Mouse (Mus musculus): ENCODE measurements around the gene Zfyve16. TPM values are rescaled to one million over a fixed set of nuclear protein-coding genes. Genes with fewer than 3 reads are reported as not detected.

Gene Zfyve16
- 4.7 and 5.1 TPM in 2 replicates for polyA plus RNA-seq (2012; rRNA removed)

GRCm38 (mm10) chr13:92530721-92531211 is at the start of gene Zfyve16:
Zfyve16 (minus strand) TSS chr13:92530868.
- Histone ChIP-seq H3K4me3 (ENCODE audit: insufficient read depth, low read depth, low read length) (peak within 1 kb of the TSS; percentile 94), H3K27ac (ENCODE audit: insufficient read depth, low read depth, low read length) (peak within 1 kb of the TSS; percentile 70), H3K36me3 (ENCODE audit: control insufficient read depth, insufficient read depth, low read length) (no peaks in the 10 kb centered on the region), H3K27me3 (replicated peaks; ENCODE audit: control insufficient read depth, insufficient read depth, low read length) (no peaks in the 10 kb centered on the region), H3K4me1 (ENCODE audit: control insufficient read depth, insufficient read depth, low read length) (no peaks in the 10 kb centered on the region)
- WGBS = under 1% methylated on average over 46 of the region's 46 CpGs
- DNase-seq = peak; percentile 98
- peak; percentile 83 for TF ChIP-seq POLR2A (IDR thresholded peaks at IDR 0.05; ENCODE audit: low read depth, low read length)
- no peak for TF ChIP-seq CTCF (conservative IDR thresholded peaks at IDR 0.05; ENCODE audit: insufficient read depth, insufficient read length, low read depth, low read length)

DNA sequence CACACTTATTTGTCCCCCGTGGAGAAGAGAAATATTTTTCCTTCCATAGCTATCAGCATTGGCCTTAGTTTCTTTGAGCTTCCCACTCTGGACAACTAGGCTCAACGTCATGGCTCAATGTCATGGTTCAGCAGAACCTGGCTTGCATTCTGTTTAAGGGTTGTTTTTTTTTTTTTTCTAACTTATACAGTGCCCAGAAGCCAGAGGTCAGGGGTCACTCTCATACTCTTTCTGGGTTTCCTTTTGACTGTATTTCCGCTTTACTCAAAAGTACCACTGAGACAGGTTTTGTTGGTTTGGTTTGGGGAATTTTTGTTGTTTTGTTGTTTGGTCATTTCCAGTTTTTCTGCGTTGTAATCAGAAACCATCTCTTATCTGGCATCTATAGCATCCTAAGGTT is 47.5 kb upstream of the Zfyve16 start:
- Histone ChIP-seq H3K4me3 (ENCODE audit: insufficient read depth, low read depth, low read length) (no peak overlapping the region), H3K4me1 (ENCODE audit: control insufficient read depth, insufficient read depth, low read length) (no peaks in the 10 kb centered on the region), H3K27ac (ENCODE audit: insufficient read depth, low read depth, low read length) (no peak overlapping the region), H3K36me3 (ENCODE audit: control insufficient read depth, insufficient read depth, low read length) (no peaks in the 10 kb centered on the region), H3K27me3 (replicated peaks; ENCODE audit: control insufficient read depth, insufficient read depth, low read length) (no peaks in the 10 kb centered on the region)
- DNase-seq = no peak
- WGBS = 65% methylated on average over 4 of the region's 4 CpGs
- no peak for TF ChIP-seq CTCF (conservative IDR thresholded peaks at IDR 0.05; ENCODE audit: insufficient read depth, insufficient read length, low read depth, low read length)
- TF ChIP-seq POLR2A (IDR thresholded peaks at IDR 0.05; ENCODE audit: low read depth, low read length) = no peak

DNA sequence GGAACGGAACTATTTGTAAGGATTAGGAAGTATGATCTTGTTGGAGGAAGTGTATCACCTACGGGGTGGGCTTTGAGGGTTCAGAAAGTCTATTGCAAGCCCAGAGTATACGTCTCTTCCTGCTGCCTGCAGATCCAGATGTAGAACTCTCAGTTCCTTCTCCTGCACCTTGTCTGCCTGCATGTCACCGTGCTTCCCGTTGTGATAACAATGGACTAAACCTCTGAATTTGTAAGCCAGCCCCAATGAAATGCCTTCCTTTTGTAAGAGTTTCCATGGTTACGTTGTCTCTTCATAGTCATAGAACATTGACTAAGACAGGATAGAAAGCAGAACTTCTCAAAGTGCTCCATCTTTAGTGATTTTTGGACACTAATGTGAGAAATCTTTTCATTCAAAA is 46.0 kb upstream of the Zfyve16 start:
- no peak for DNase-seq
- Histone ChIP-seq H3K27ac (ENCODE audit: insufficient read depth, low read depth, low read length) (no peak overlapping the region), H3K4me1 (ENCODE audit: control insufficient read depth, insufficient read depth, low read length) (no peaks in the 10 kb centered on the region), H3K4me3 (ENCODE audit: insufficient read depth, low read depth, low read length) (no peak overlapping the region), H3K36me3 (ENCODE audit: control insufficient read depth, insufficient read depth, low read length) (no peaks in the 10 kb centered on the region), H3K27me3 (replicated peaks; ENCODE audit: control insufficient read depth, insufficient read depth, low read length) (no peaks in the 10 kb centered on the region; the same call in 1 of the 2 replicates)
- TF ChIP-seq CTCF (conservative IDR thresholded peaks at IDR 0.05; ENCODE audit: insufficient read depth, insufficient read length, low read depth, low read length) (no peak), POLR2A (IDR thresholded peaks at IDR 0.05; ENCODE audit: low read depth, low read length) (no peak)
- WGBS = 64% methylated on average over 6 of the region's 6 CpGs

DNA sequence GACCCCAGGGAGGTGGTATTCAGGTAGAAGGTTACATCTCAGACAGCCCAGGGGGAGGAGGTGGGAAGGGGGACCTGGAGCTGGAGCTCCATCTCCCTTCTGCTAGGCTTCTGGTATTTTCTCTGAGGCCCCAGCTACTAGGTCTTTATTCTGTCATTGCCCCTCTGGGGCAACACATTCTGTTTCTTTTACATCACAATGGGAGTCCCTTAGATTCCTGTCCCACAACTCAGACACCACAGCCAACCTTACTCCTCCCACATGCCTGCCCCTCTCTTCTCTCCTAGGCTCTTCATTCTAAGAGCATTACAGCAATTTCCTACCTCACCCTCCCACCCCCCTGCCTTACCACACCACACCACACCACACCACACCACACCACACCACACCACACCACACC is 45.4 kb upstream of the Zfyve16 start, which contains the start of gene Spz1:
Spz1 (minus strand) TSS at position 101 of the 400 bp plus-strand sequence.
- no peaks in the 10 kb centered on the region for H3K4me1 ChIP-seq (ENCODE audit: control insufficient read depth, insufficient read depth, low read length)
- TF ChIP-seq POLR2A (IDR thresholded peaks at IDR 0.05; ENCODE audit: low read depth, low read length) = no peak
- TF ChIP-seq CTCF (conservative IDR thresholded peaks at IDR 0.05; ENCODE audit: insufficient read depth, insufficient read length, low read depth, low read length) = no peak
- H3K36me3 ChIP-seq (ENCODE audit: control insufficient read depth, insufficient read depth, low read length) = no peaks in the 10 kb centered on the region
- H3K27me3 ChIP-seq (replicated peaks; ENCODE audit: control insufficient read depth, insufficient read depth, low read length) = no peaks in the 10 kb centered on the region; the same call in 1 of the 2 replicates
- no peak within 1 kb of the TSS for H3K4me3 ChIP-seq (ENCODE audit: insufficient read depth, low read depth, low read length)
- H3K27ac ChIP-seq (ENCODE audit: insufficient read depth, low read depth, low read length) = no peak within 1 kb of the TSS
- DNase-seq = no peak

DNA sequence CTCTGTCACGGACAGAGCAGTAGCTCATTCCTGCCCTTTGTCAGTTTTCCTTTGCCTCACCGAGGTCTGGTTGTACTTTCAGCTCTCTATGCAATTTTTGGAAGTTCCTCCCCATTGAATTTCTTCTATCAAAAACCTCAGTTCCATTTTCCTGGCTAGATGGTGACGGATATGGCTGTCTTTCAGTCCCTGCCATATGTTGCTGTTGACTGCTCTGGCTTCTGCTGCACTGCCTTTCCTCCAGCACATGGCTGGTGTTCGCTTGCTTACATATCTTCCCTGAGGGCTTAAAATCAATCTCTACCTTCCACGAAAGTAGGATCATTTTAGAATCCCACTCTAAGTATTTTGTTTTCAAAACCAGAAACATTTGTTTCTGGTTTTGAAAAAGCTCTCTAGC is 28.8 kb upstream of the Zfyve16 start:
- H3K4me3 ChIP-seq (ENCODE audit: insufficient read depth, low read depth, low read length) = no peak overlapping the region
- no peaks in the 10 kb centered on the region for H3K4me1 ChIP-seq (ENCODE audit: control insufficient read depth, insufficient read depth, low read length)
- no peak for DNase-seq
- no peak for TF ChIP-seq CTCF (conservative IDR thresholded peaks at IDR 0.05; ENCODE audit: insufficient read depth, insufficient read length, low read depth, low read length)
- TF ChIP-seq POLR2A (IDR thresholded peaks at IDR 0.05; ENCODE audit: low read depth, low read length) = no peak
- no peaks in the 10 kb centered on the region for H3K36me3 ChIP-seq (ENCODE audit: control insufficient read depth, insufficient read depth, low read length)
- H3K27ac ChIP-seq (ENCODE audit: insufficient read depth, low read depth, low read length) = no peak overlapping the region
- WGBS = 79% methylated on average over 5 of the region's 5 CpGs
- no peaks in the 10 kb centered on the region for H3K27me3 ChIP-seq (replicated peaks; ENCODE audit: control insufficient read depth, insufficient read depth, low read length)

DNA sequence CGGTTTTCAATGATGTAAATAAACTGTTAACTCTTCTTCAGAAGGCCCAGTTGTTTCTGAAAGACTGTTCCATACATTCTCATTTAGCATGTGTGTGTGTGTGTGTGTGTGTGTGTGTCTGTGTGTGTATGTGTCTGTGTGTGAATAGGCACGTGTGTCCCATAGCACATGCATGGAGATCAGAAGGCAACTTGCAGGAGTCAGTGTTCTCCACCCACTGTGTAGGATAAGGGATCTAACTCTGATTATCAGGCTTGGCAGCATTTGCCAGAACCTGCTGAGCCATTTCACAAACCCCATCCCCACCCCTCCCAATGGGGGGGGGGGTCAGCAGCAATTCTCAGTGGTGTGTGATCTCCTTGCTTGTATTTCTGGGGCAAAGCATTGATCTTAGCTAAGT is 26.6 kb upstream of the Zfyve16 start:
- 65% methylated on average over 2 of the region's 2 CpGs for WGBS
- no peak overlapping the region for H3K4me3 ChIP-seq (ENCODE audit: insufficient read depth, low read depth, low read length)
- no peak for TF ChIP-seq CTCF (conservative IDR thresholded peaks at IDR 0.05; ENCODE audit: insufficient read depth, insufficient read length, low read depth, low read length)
- no peak for TF ChIP-seq POLR2A (IDR thresholded peaks at IDR 0.05; ENCODE audit: low read depth, low read length)
- H3K36me3 ChIP-seq (ENCODE audit: control insufficient read depth, insufficient read depth, low read length) = no peaks in the 10 kb centered on the region
- H3K27ac ChIP-seq (ENCODE audit: insufficient read depth, low read depth, low read length) = no peak overlapping the region
- no peaks in the 10 kb centered on the region for H3K27me3 ChIP-seq (replicated peaks; ENCODE audit: control insufficient read depth, insufficient read depth, low read length)
- no peaks in the 10 kb centered on the region for H3K4me1 ChIP-seq (ENCODE audit: control insufficient read depth, insufficient read depth, low read length)
- no peak for DNase-seq

- Histone ChIP-seq H3K36me3 (ENCODE audit: control insufficient read depth, insufficient read depth, low read length) (no peaks in the 10 kb centered on the region), H3K27me3 (replicated peaks; ENCODE audit: control insufficient read depth, insufficient read depth, low read length) (no peaks in the 10 kb centered on the region; the same call in 1 of the 2 replicates), H3K4me3 (ENCODE audit: insufficient read depth, low read depth, low read length) (no peak overlapping the region), H3K27ac (ENCODE audit: insufficient read depth, low read depth, low read length) (no peak overlapping the region), H3K4me1 (ENCODE audit: control insufficient read depth, insufficient read depth, low read length) (no peaks in the 10 kb centered on the region)
- DNase-seq = no peak
- WGBS = 33% methylated on average over 8 of the region's 8 CpGs
- no peak for TF ChIP-seq POLR2A (IDR thresholded peaks at IDR 0.05; ENCODE audit: low read depth, low read length)
- TF ChIP-seq CTCF (conservative IDR thresholded peaks at IDR 0.05; ENCODE audit: insufficient read depth, insufficient read length, low read depth, low read length) = no peak
Measured at GRCm38 (mm10) chr13:92556458-92557126, 25.9 kb upstream of the Zfyve16 start.

Measured in kidney, adult 2 months (tissue).